ENCODE assay signal across 10 mouse cellular contexts in genomic region chr10:111782195-111782810, GRCm38 (mm10).
DNase-seq lines count a peak whose midpoint lies in the region.
"Had no signal": no experiment of that assay in that cellular context is flagged by ENCODE, and none has a peak within 500 bp of the region (broad histone marks: within the 10 kb centered on the region; RNA-seq: fewer than 3 reads in every experiment).

No protein-coding gene starts in this region.

- DNase-seq in adrenal gland, postnatal 14 days, result peak; percentile 13
- no peak for DNase-seq in adrenal gland, adult 8-10 months
- peak; percentile 9 to 39 for DNase-seq in thymus, adult 18-20 months
- no peak for DNase-seq in thymus, postnatal 0 days (ENCODE audit: low spot score)
- peak; percentile 47 for DNase-seq in naive thymus-derived CD4-positive, alpha-beta T cell, adult 2 months (ENCODE audit: low read depth)
- DNase-seq in thymus, postnatal 4 days, result peak; percentile 49
- DNase-seq in urinary bladder, adult 18-20 months (ENCODE audit: low spot score in 2 of 2), result no peak
- DNase-seq in embryo, embryonic 11 days, result no peak
- DNase-seq: adrenal gland, postnatal 10 days; cerebellum, postnatal 36 days had no signal

Comparison
In these comparisons a context has a peak if more than half of its experiments do, and no peak if none do; other contexts are left out.
1. DNase-seq: peak in adrenal gland, postnatal 14 days (single experiment), thymus, adult 18-20 months (2 of 2), naive thymus-derived CD4-positive, alpha-beta T cell, adult 2 months (single experiment) and thymus, postnatal 4 days (single experiment); none in adrenal gland, adult 8-10 months (single experiment), thymus, postnatal 0 days (single experiment), urinary bladder, adult 18-20 months (0 of 2) and embryo, embryonic 11 days (single experiment).